Mouse (Mus musculus) stomach, embryonic 15.5 days (tissue): ENCODE results near the gene Myl4. TPM values are rescaled to one million over a fixed set of nuclear protein-coding genes. Genes with fewer than 3 reads are reported as not detected.

Experiments
- ATAC-seq: fragments of 200-750 bp; cut with Nextera tagmentation; 2 replicates; pipeline ENCODE4 v1.8.0; 2017; ENCODE audit warnings: low read depth, moderate number of reproducible peaks, moderate TSS enrichment; ENCODE audit not compliant: insufficient read depth, low FRiP score
- H3K27ac ChIP-seq: fragments of 300-500 bp; sonication (generic); 2 replicates; pipeline ENCODE4 v1.5.1; 2015; ENCODE audit warnings: mild to moderate bottlenecking, inconsistent platforms
- H3K27me3 ChIP-seq: fragments of 300-500 bp; sonication (generic); replicated peaks from 2 replicates; pipeline ENCODE4 v1.6.1; 2015; ENCODE audit warnings: inconsistent platforms
- H3K36me3 ChIP-seq: fragments of 300-500 bp; sonication (generic); 2 replicates; pipeline ENCODE4 v1.6.1; 2015; ENCODE audit warnings: inconsistent platforms
- H3K4me1 ChIP-seq: fragments of 300-500 bp; sonication (generic); 2 replicates; pipeline ENCODE4 v1.6.1; 2015; ENCODE audit warnings: inconsistent platforms
- H3K4me2 ChIP-seq: fragments of 300-500 bp; sonication (generic); 2 replicates; pipeline ENCODE4 v1.6.1; 2015; ENCODE audit warnings: mild to moderate bottlenecking, inconsistent platforms
- H3K4me3 ChIP-seq: fragments of 300-500 bp; sonication (generic); replicated peaks from 2 replicates; pipeline ENCODE4 v1.5.1; 2015; ENCODE audit warnings: inconsistent platforms
- H3K9ac ChIP-seq: fragments of 300-500 bp; sonication (generic); 2 replicates; pipeline ENCODE4 v1.6.1; 2015; ENCODE audit warnings: inconsistent platforms
- H3K9me3 ChIP-seq: fragments of 300-500 bp; sonication (generic); 2 replicates; pipeline ENCODE4 v1.6.1; 2016; ENCODE audit warnings: inconsistent platforms
- WGBS: fragments of 180-500 bp; shearing (Covaris S2); methylation state at CpG from one replicate; pipeline ENCODE4 v1.1.7; 2015; 5-methylcytosine and 5-hydroxymethylcytosine counted together
- polyA plus RNA-seq: library from polyadenylated mRNA; unstranded; fragments of >200 nt; fragmentation: Nextera tagmentation; extraction: Ambion mirVana; gene quantifications from 2 replicates; pipeline ENCODE4 v1.2.1, GENCODE M21; 2015

Gene Myl4
- polyA plus RNA-seq, 1 experiment from 2014 or later, result 7.8 TPM

- H3K27ac ChIP-seq, result no peak overlapping the region
- H3K36me3 ChIP-seq, result no peaks in the 10 kb centered on the region
- no peaks in the 10 kb centered on the region for H3K9me3 ChIP-seq
- no peak overlapping the region for H3K4me2 ChIP-seq
- WGBS, result 76% methylated on average over 10 of the region's 10 CpGs
- no peaks in the 10 kb centered on the region for H3K27me3 ChIP-seq
- no peaks in the 10 kb centered on the region for H3K4me1 ChIP-seq
- no peak overlapping the region for H3K4me3 ChIP-seq
- ATAC-seq, result no peak
- no peak overlapping the region for H3K9ac ChIP-seq
Observed at GRCm38 (mm10) chr11:104640894-104641293, 90.4 kb downstream of the Myl4 start.

DNA sequence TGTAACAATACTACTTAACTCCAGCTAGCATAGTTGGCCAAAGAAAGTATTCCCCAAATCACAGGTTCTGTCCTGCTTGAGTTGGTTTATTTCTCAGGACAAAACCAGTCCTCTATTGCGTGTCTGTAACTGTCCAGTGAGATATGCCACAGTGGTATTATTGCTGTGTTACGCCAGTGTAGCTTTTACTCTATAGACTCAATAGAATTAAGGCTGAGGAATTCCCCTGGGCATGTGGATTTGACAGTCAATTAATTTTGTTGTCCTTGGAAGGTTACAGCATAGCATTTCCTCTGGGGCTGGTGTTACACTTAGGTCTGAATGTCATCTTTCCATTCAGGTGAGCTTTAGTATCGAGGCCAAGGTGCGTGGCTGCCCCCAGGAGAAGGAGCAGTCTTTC, 92.8 kb downstream of the Myl4 start:
- no peak overlapping the region for H3K4me2 ChIP-seq
- H3K36me3 ChIP-seq, result no peaks in the 10 kb centered on the region
- ATAC-seq, result no peak
- H3K4me1 ChIP-seq, result no peaks in the 10 kb centered on the region
- WGBS, result 78% methylated on average over 4 of the region's 4 CpGs
- H3K27me3 ChIP-seq, result no peaks in the 10 kb centered on the region
- H3K27ac ChIP-seq, result no peak overlapping the region
- H3K9ac ChIP-seq, result no peak overlapping the region
- H3K4me3 ChIP-seq, result no peak overlapping the region
- no peaks in the 10 kb centered on the region for H3K9me3 ChIP-seq

Other genes starting within 250 kb of the Myl4 start
- gene Kansl1, start 81.8 kb upstream of the Myl4 start, polyA plus RNA-seq, result 16.6 and 19.1 TPM in 2 replicates
- gene Cdc27, start within 50 bp of the Myl4 start, polyA plus RNA-seq, result 32.5 and 37.4 TPM in 2 replicates
- 6.2 and 6.7 TPM in 2 replicates for gene Itgb3, start 57.3 kb downstream of the Myl4 start, polyA plus RNA-seq
- 0.04 TPM in 1 of 2 replicates, not detected in the other for gene Gm11639, start 135.0 kb downstream of the Myl4 start, polyA plus RNA-seq